Mouse (Mus musculus) heart, embryonic 10.5 days (tissue): Measurements from ENCODE around the gene Chia1. TPM values are rescaled to one million over a fixed set of nuclear protein-coding genes. Genes with fewer than 3 reads are reported as not detected.
"Not testable (repeated sequence)": the region's sequence is repeated elsewhere in the genome, so short reads cannot be mapped to it uniquely, and the experiment has no call there.

Source experiments
- DNase-seq: peaks from one replicate; pipeline ENCODE4 v3.0.0-alpha.2; 2017; ENCODE audit warnings: low spot score
- H3K27ac ChIP-seq: fragments of 300-500 bp; sonication (generic); 2 replicates; pipeline ENCODE4 v1.5.1; 2016; ENCODE audit warnings: mild to moderate bottlenecking
- H3K27me3 ChIP-seq: fragments of 300-500 bp; sonication (generic); 2 replicates; pipeline ENCODE4 v1.6.1; 2016; ENCODE audit warnings: mild to moderate bottlenecking; ENCODE audit not compliant: poor library complexity, insufficient read depth, severe bottlenecking
- H3K36me3 ChIP-seq: fragments of 300-500 bp; sonication (generic); 2 replicates; pipeline ENCODE4 v1.6.1; 2016; ENCODE audit warnings: mild to moderate bottlenecking, moderate library complexity
- H3K4me1 ChIP-seq: fragments of 300-500 bp; sonication (generic); 2 replicates; pipeline ENCODE4 v1.6.1; 2016; ENCODE audit warnings: mild to moderate bottlenecking
- H3K4me3 ChIP-seq: fragments of 300-500 bp; sonication (generic); 2 replicates; pipeline ENCODE4 v1.5.1; 2016; ENCODE audit warnings: mild to moderate bottlenecking, moderate library complexity
- H3K9me3 ChIP-seq: fragments of 300-500 bp; sonication (generic); 2 replicates; pipeline ENCODE4 v1.6.1; 2016; ENCODE audit warnings: mild to moderate bottlenecking, moderate library complexity
- WGBS: fragments of 180-500 bp; shearing (Covaris S2); methylation state at CpG from one replicate; pipeline ENCODE4 v1.1.7; 2016; 5-methylcytosine and 5-hydroxymethylcytosine counted together
- polyA plus RNA-seq: library from polyadenylated mRNA; unstranded; fragments of >200 nt; fragmentation: Nextera tagmentation; extraction: Ambion mirVana; gene quantifications from 2 replicates; pipeline ENCODE4 v1.2.1, GENCODE M21; 2016

Gene Chia1
- polyA plus RNA-seq, 1 experiment from 2014 or later: 0.18 TPM

DNA sequence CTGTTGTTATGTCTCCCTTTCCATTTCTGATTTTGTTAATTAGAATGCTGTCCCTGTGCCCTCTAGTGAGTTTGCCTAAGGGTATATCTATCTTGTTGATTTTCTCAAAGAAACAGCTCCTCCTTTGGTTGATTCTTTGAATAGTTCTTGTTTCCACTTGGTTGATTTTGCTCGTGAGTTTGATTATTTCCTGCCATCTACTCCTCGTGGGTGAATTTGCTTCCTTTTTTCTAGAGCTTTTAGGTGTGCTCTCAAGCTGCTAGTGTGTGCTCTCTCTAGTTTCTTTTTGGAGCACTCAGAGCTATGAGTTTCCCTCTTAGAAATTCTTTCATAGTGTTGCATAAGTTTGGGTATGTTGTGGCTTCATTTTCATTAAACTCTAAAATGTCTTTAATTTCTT, 61.9 kb downstream of the Chia1 start:
- not testable (repeated sequence) for H3K27me3 ChIP-seq, H3K4me1 ChIP-seq, H3K9me3 ChIP-seq, H3K4me3 ChIP-seq, DNase-seq, H3K27ac ChIP-seq, H3K36me3 ChIP-seq
- 60% methylated on average over 2 of the region's 2 CpGs for WGBS

- H3K9me3 ChIP-seq: peaks cover 18% of the 10 kb centered on the region
- H3K4me3 ChIP-seq: no peak overlapping the region
- 82% methylated on average over 13 of the region's 13 CpGs for WGBS
- H3K4me1 ChIP-seq: no peaks in the 10 kb centered on the region
- DNase-seq: no peak
- no peak overlapping the region for H3K27ac ChIP-seq
- no peaks in the 10 kb centered on the region for H3K36me3 ChIP-seq
- no peaks in the 10 kb centered on the region for H3K27me3 ChIP-seq
Observed at GRCm38 (mm10) chr3:106177509-106178189, 64.6 kb downstream of the Chia1 start.

Other genes starting within 250 kb of the Chia1 start
- gene Adora3, start 242.4 kb upstream of the Chia1 start, polyA plus RNA-seq: not detected in 2 replicates
- 0.70 and 0.73 TPM in 2 replicates for gene Tmigd3, start 242.3 kb upstream of the Chia1 start, polyA plus RNA-seq
- gene I830077J02Rik, start 180.6 kb upstream of the Chia1 start, polyA plus RNA-seq: 2.0 and 3.4 TPM in 2 replicates
- 124 and 146 TPM in 2 replicates for gene Wdr77, start 153.9 kb upstream of the Chia1 start, polyA plus RNA-seq
- 677 and 779 TPM in 2 replicates for gene Atp5f1, start 153.1 kb upstream of the Chia1 start, polyA plus RNA-seq
- gene Ovgp1, start 139.5 kb upstream of the Chia1 start, polyA plus RNA-seq: 1.5 and 1.9 TPM in 2 replicates
- 0.69 TPM in 1 of 2 replicates, not detected in the other for gene Pifo, start 98.6 kb upstream of the Chia1 start, polyA plus RNA-seq
- not detected in 2 replicates for gene Chil5, start 80.4 kb upstream of the Chia1 start, polyA plus RNA-seq
- gene Chil3, start 54.3 kb downstream of the Chia1 start, polyA plus RNA-seq: not detected in 2 replicates
- not detected in 2 replicates for gene Chil4, start 106.3 kb downstream of the Chia1 start, polyA plus RNA-seq